Mouse (Mus musculus): ENCODE measurements at regions not wholly inside any gene's neighbourhood (a gene's known extent, or its start where the extent isn't known, plus 50 kb on each side); places are given as distances from the start of the nearest gene placed in this dataset.

GRCm38 (mm10) chr12:39586163-39586562, 451.7 kb downstream of the Arl4a start:
- DNase-seq, result no peak

- DNase-seq, result no peak
These were observed 460.2 kb downstream of the Arl4a start for GRCm38 (mm10) chr12:39577610-39578009.

- DNase-seq, result no peak
These were observed 465.0 kb downstream of the Arl4a start for GRCm38 (mm10) chr12:39572802-39573201.

GRCm38 (mm10) chr12:39572147-39572546, 465.7 kb downstream of the Arl4a start:
- DNase-seq, result no peak

GRCm38 (mm10) chr12:39560734-39561446, 476.9 kb downstream of the Arl4a start:
- DNase-seq, result no peak

GRCm38 (mm10) chr12:39558491-39558890, 479.3 kb downstream of the Arl4a start:
- DNase-seq, result no peak

GRCm38 (mm10) chr12:39536326-39536725, 501.5 kb downstream of the Arl4a start:
- no peak for DNase-seq

- no peak for DNase-seq
These were observed 509.7 kb downstream of the Arl4a start for GRCm38 (mm10) chr12:39528121-39528520.

- DNase-seq, result no peak
These were observed 510.6 kb downstream of the Arl4a start for GRCm38 (mm10) chr12:39527216-39527600.

- no peak for DNase-seq
These were observed 511.1 kb downstream of the Arl4a start for GRCm38 (mm10) chr12:39526535-39527215.

- no peak for DNase-seq
These were observed 522.1 kb downstream of the Arl4a start for GRCm38 (mm10) chr12:39515690-39516089.

GRCm38 (mm10) chr12:39510855-39511254, 527.0 kb downstream of the Arl4a start:
- DNase-seq, result no peak

- peak; percentile 38 to 73 for DNase-seq
These were observed 527.6 kb downstream of the Arl4a start for GRCm38 (mm10) chr12:39510073-39510812.

- peak in 1 of 2 experiments; percentile 61 for DNase-seq
These were observed 541.6 kb downstream of the Arl4a start for GRCm38 (mm10) chr12:39496203-39496602.

GRCm38 (mm10) chr12:39493578-39494218, 544.1 kb downstream of the Arl4a start:
- DNase-seq, result peak; percentile 48 to 68

GRCm38 (mm10) chr12:39493114-39493513, 544.7 kb downstream of the Arl4a start:
- peak; percentile 76 to 81 for DNase-seq

- DNase-seq, result no peak
These were observed 564.8 kb downstream of the Arl4a start for GRCm38 (mm10) chr12:39472984-39473383.

All from cerebellum, postnatal 36 days (tissue).